Mouse (Mus musculus): ENCODE measurements around the gene Sebox.

DNA sequence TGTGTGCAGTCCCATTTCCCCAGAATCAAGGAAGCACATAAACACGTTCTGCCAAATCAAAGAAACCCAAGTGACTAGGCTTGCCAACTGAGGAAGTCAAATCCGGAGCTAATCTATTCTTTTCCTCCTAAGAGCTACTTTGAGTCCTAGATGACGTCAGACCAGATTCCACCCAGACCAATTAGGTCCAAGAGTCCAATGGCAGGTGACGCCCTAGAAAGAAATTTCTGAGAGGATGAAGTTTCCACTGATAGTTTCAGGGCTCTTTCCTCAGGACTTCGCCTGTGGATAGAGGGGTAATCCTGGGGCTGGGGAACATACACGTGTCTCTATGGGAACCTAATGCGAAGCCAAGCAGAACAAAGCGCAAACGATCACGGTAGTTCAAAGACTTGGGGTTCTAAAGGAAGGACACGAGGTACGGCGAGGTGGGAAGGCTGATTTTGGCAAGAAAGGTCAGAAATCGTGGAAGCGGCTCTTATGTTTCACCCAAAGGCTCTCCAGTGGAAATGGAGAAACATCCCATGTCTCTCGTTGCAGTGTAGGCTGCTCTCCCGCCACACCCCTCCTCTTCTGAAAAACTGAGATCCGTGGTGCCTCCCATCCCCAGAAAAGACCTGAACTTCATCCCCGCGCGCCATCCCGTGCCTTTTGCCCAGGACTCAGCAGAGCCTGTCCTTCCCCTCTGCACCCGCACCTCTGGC is 32.3 kb downstream of the Sebox start:
- TF ChIP-seq EP300 (IDR thresholded peaks at IDR 0.05; ENCODE audit: insufficient read depth, low read depth, low read length) (no peak), CTCF (IDR thresholded peaks at IDR 0.05; ENCODE audit: low read depth, low read length) (no peak), POLR2A (IDR thresholded peaks at IDR 0.05; ENCODE audit: insufficient read depth, low read length) (no peak)
